Mouse (Mus musculus) embryonic fibroblast, embryonic 13.5 days (primary cell): Measurements from ENCODE around the gene Amn. TPM values are rescaled to one million over a fixed set of nuclear protein-coding genes. Genes with fewer than 3 reads are reported as not detected.

Experiments used
- H3K27ac ChIP-seq: 2 replicates; pipeline ENCODE4 v1.5.1; 2012; ENCODE audit warnings: low read length, control low read depth, inconsistent platforms; ENCODE audit not compliant: insufficient read depth
- H3K4me1 ChIP-seq: 2 replicates; pipeline ENCODE4 v1.6.1; 2011; ENCODE audit warnings: low read length; ENCODE audit not compliant: control insufficient read depth, insufficient read depth
- H3K4me3 ChIP-seq: 2 replicates; pipeline ENCODE4 v1.5.1; 2011; ENCODE audit warnings: mild to moderate bottlenecking, control low read depth, low read length; ENCODE audit not compliant: insufficient read depth
- CTCF ChIP-seq: IDR thresholded peaks from 2 replicates; pipeline ENCODE4 v1.5.1; 2011; ENCODE audit warnings: mild to moderate bottlenecking, control low read depth, low read length, moderate library complexity, borderline replicate concordance; ENCODE audit not compliant: insufficient read depth
- POLR2A ChIP-seq: IDR thresholded peaks from 2 replicates; pipeline ENCODE4 v1.6.1; 2011; ENCODE audit warnings: low read depth, mild to moderate bottlenecking, control low read depth, low read length, moderate library complexity
- polyA plus RNA-seq: library from polyadenylated mRNA; stranded (reverse); fragments of >200 nt; gene quantifications from 2 replicates; pipeline ENCODE4 v1.2.4, GENCODE M21; 2011; ENCODE audit warnings: low read depth; ENCODE audit not compliant: missing spikeins, insufficient read length

The Amn gene
- polyA plus RNA-seq, 1 experiment = not detected

- TF ChIP-seq CTCF (no peak), POLR2A (no peak)
- Histone ChIP-seq H3K27ac (no peak overlapping the region), H3K4me1 (no peaks in the 10 kb centered on the region), H3K4me3 (no peak overlapping the region)
These were observed 46.8 kb downstream of the Amn start for GRCm38 (mm10) chr12:111317694-111318093.

- Histone ChIP-seq H3K4me3 (no peak overlapping the region), H3K4me1 (no peaks in the 10 kb centered on the region), H3K27ac (no peak overlapping the region)
- no peak for TF ChIP-seq POLR2A
- no peak for TF ChIP-seq CTCF
These were observed 49.7 kb downstream of the Amn start for GRCm38 (mm10) chr12:111320549-111320948.

- no peak overlapping the region for H3K4me3 ChIP-seq
- TF ChIP-seq CTCF = no peak
- H3K27ac ChIP-seq = no peak overlapping the region
- no peaks in the 10 kb centered on the region for H3K4me1 ChIP-seq
These were observed 50.9 kb downstream of the Amn start for GRCm38 (mm10) chr12:111321832-111322231.

- TF ChIP-seq POLR2A (no peak), CTCF (no peak)
- no peak overlapping the region for H3K4me3 ChIP-seq
- no peaks in the 10 kb centered on the region for H3K4me1 ChIP-seq
- no peak overlapping the region for H3K27ac ChIP-seq
These were observed 52.5 kb downstream of the Amn start for GRCm38 (mm10) chr12:111323423-111323822.

GRCm38 (mm10) chr12:111324536-111324935 is 53.6 kb downstream of the Amn start:
- Histone ChIP-seq H3K4me1 (no peaks in the 10 kb centered on the region), H3K27ac (no peak overlapping the region), H3K4me3 (no peak overlapping the region)
- no peak for TF ChIP-seq POLR2A
- no peak for TF ChIP-seq CTCF

GRCm38 (mm10) chr12:111324949-111325348 is 54.1 kb downstream of the Amn start:
- no peak overlapping the region for H3K27ac ChIP-seq
- no peaks in the 10 kb centered on the region for H3K4me1 ChIP-seq
- TF ChIP-seq CTCF = no peak
- no peak for TF ChIP-seq POLR2A
- H3K4me3 ChIP-seq = no peak overlapping the region

- Histone ChIP-seq H3K27ac (no peak overlapping the region), H3K4me3 (no peak overlapping the region), H3K4me1 (no peaks in the 10 kb centered on the region)
- TF ChIP-seq CTCF (no peak), POLR2A (no peak)
These were observed 55.0 kb downstream of the Amn start for GRCm38 (mm10) chr12:111325744-111326424.

Other genes with a start within 250 kb of the Amn start
- 49.2 and 49.6 TPM in 2 replicates for gene Rcor1, start 231.7 kb upstream of the Amn start, polyA plus RNA-seq
- 18.5 and 18.8 TPM in 2 replicates for gene Traf3, start 104.7 kb upstream of the Amn start, polyA plus RNA-seq
- not detected in 2 replicates for gene 4930595D18Rik, start 86.6 kb upstream of the Amn start, polyA plus RNA-seq
- gene Cdc42bpb, start 106.6 kb downstream of the Amn start, polyA plus RNA-seq = 60.0 and 71.1 TPM in 2 replicates
- gene Lbhd2, start 135.7 kb downstream of the Amn start, polyA plus RNA-seq = not detected in 2 replicates
- 6.2 and 6.4 TPM in 2 replicates for gene Exoc3l4, start 145.9 kb downstream of the Amn start, polyA plus RNA-seq
- gene Tnfaip2, start 171.4 kb downstream of the Amn start, polyA plus RNA-seq = 46.5 and 58.6 TPM in 2 replicates
- 0.72 TPM in 1 of 2 replicates, not detected in the other for gene Gm266, start 214.7 kb downstream of the Amn start, polyA plus RNA-seq